Mouse (Mus musculus) effector memory CD4-positive, alpha-beta T cell, adult 5 months (primary cell): ENCODE results near the gene Dmwd. TPM values are rescaled to one million over a fixed set of nuclear protein-coding genes. Genes with fewer than 3 reads are reported as not detected.

Experiments used
- polyA plus RNA-seq: library from polyadenylated mRNA; unstranded; fragments of 100-300 nt; shearing (Covaris generic); gene quantifications from one replicate; pipeline ENCODE4 v1.2.1, GENCODE M21; 2017

Dmwd gene
- polyA plus RNA-seq = 0.61 TPM

GRCm38 (mm10) chr7:19075723-19076585 is at the start of gene Dmwd:
Gene Dmwd, plus strand, starts transcription at chr7:19076227.

GRCm38 (mm10) chr7:19054047-19054776 is 21.8 kb upstream of the Dmwd start, which contains the start of gene Rsph6a:
Gene Rsph6a, plus strand, starts transcription at chr7:19054690.

GRCm38 (mm10) chr7:19083701-19084100 is 7.7 kb downstream of the Dmwd start, which contains the start of gene Dmpk:
Gene Dmpk, plus strand, starts transcription at chr7:19083849.

GRCm38 (mm10) chr7:19094471-19094825 is 18.4 kb downstream of the Dmwd start, which contains the start of gene Six5:
Gene Six5, plus strand, starts transcription at chr7:19094594.

GRCm38 (mm10) chr7:19118028-19118771 is 42.2 kb downstream of the Dmwd start, which contains the start of gene Gm4969:
Gene Gm4969, minus strand, starts transcription at chr7:19118368.

GRCm38 (mm10) chr7:19119631-19120429 is 43.8 kb downstream of the Dmwd start, which contains the start of gene Fbxo46:
Gene Fbxo46, plus strand, starts transcription at chr7:19119859.

Other genes with a start within 250 kb of the Dmwd start
- 0.35 TPM for gene Mill2, start 236.3 kb upstream of the Dmwd start, polyA plus RNA-seq
- gene Pglyrp1, start 204.9 kb upstream of the Dmwd start, polyA plus RNA-seq = 62.9 TPM
- gene Ccdc61, start 165.8 kb upstream of the Dmwd start, polyA plus RNA-seq = 17.8 TPM
- not detected for gene Nova2, start 150.3 kb upstream of the Dmwd start, polyA plus RNA-seq
- gene Nanos2, start 88.8 kb upstream of the Dmwd start, polyA plus RNA-seq = not detected
- gene Mypop, start 85.0 kb upstream of the Dmwd start, polyA plus RNA-seq = 5.4 TPM
- gene Irf2bp1, start 72.2 kb upstream of the Dmwd start, polyA plus RNA-seq = 32.4 TPM
- not detected for gene Foxa3, start 52.7 kb upstream of the Dmwd start, polyA plus RNA-seq
- 19.8 TPM for gene Sympk, start 51.9 kb upstream of the Dmwd start, polyA plus RNA-seq
- not detected for gene Rsph6a, start 21.5 kb upstream of the Dmwd start, polyA plus RNA-seq
- 0.69 TPM for gene Dmpk, start 7.6 kb downstream of the Dmwd start, polyA plus RNA-seq
- 0.20 TPM for gene Six5, start 18.4 kb downstream of the Dmwd start, polyA plus RNA-seq
- not detected for gene Gm4969, start 42.1 kb downstream of the Dmwd start, polyA plus RNA-seq
- 11.3 TPM for gene Fbxo46, start 43.6 kb downstream of the Dmwd start, polyA plus RNA-seq
- 12.8 TPM for gene Qpctl, start 73.1 kb downstream of the Dmwd start, polyA plus RNA-seq
- gene Snrpd2, start 73.5 kb downstream of the Dmwd start, polyA plus RNA-seq = 30.8 TPM
- not detected for gene Gipr, start 89.9 kb downstream of the Dmwd start, polyA plus RNA-seq
- 16.7 TPM for gene Eml2, start 100.2 kb downstream of the Dmwd start, polyA plus RNA-seq
- gene Gpr4, start 136.3 kb downstream of the Dmwd start, polyA plus RNA-seq = 0.12 TPM
- 95.5 TPM for gene Opa3, start 152.1 kb downstream of the Dmwd start, polyA plus RNA-seq
- 224 TPM for gene Vasp, start 195.6 kb downstream of the Dmwd start, polyA plus RNA-seq
- 0.97 TPM for gene Ppm1n, start 203.8 kb downstream of the Dmwd start, polyA plus RNA-seq
- 0.14 TPM for gene Rtn2, start 206.4 kb downstream of the Dmwd start, polyA plus RNA-seq
- 65.7 TPM for gene Fosb, start 233.8 kb downstream of the Dmwd start, polyA plus RNA-seq